Mouse (Mus musculus): Measurements from ENCODE around the gene Sfrp5.
A peak's percentile ranks its signal among the peaks of the same experiment; 100 is the strongest.

Sfrp5 gene

DNA sequence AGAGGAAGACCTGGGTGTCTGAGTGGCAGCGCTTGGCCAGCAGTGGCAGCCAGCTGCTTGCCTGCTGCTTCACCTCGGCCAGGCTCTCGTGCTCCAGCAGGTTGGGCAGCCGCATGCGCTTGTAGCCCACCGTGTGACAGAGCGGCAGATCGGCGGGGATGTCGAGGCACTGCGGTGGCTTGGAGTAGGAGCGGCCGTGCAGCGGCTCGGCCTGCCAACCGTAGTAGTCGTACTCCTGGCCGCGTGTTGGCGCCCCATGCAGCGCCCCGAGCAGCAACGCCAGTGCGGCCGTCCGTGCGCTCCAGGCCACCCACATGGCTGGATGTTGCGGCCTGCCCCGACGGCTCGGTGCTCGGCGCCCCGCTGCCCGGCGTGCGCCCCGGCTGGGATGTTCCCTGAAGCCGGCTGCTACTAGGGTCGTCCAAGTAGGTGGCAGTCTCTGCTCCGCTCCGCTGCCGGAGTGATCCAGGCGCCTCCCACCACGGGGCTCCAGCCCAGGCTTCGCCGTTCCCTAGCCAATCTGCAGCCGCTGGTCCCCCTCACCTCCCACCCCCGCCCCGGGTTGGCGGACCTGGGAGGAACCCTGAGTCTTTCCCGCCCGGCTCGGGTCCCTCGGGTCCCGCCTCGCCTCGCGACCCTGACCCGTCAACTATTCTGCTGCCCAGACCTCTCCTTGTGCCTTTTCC lies at the start of gene Sfrp5:
Gene Sfrp5, minus strand, starts transcription at position 557 of the 686 bp plus-strand sequence.
- no peak for DNase-seq (ENCODE audit: low read depth, low spot score)

DNA sequence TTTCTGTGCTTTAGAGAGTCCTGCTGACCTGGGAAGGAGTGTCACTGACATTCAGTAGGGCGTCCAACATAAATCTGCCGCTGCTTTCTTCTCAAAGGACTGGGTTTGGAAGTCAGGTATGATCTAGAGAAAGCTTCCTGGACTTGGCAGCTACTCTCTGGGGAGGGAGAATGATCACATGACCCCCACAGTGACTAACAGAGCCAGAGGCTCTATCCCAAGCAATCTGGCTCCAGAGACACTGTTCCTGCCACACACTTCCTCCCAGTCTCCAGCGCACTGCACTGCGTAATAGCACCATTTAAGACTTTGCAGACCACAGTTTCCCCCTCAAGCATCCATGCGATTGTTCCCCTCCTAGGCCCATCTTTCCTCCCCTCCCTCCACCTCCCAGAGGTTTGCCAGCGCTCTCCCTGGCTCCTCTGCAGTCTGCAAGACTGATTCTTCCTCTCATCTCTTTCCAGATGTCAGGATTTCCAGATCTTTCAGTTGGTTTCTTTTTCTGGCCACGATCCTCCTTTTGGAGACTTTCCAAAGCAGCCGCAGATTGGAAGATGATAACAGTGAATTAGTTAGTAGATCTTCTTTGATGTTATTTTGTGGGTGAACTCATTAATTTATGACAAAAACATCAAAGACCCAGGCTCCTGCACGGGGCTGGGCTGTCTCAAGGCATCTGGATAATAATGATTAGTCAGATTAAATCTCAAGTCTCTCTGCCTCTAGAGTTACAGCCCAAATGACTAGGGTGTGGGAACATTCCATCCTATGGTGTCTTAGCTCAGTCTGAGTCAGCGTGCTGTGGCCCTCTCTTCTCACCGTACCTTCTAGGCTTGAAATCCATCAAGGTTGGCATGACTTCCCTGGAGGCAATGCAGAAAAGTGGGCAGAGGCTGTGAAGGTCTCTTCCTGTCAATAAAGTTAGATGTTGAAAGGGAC lies 48.2 kb upstream of the Sfrp5 start:
- DNase-seq (ENCODE audit: low read depth, low spot score), result no peak

DNA sequence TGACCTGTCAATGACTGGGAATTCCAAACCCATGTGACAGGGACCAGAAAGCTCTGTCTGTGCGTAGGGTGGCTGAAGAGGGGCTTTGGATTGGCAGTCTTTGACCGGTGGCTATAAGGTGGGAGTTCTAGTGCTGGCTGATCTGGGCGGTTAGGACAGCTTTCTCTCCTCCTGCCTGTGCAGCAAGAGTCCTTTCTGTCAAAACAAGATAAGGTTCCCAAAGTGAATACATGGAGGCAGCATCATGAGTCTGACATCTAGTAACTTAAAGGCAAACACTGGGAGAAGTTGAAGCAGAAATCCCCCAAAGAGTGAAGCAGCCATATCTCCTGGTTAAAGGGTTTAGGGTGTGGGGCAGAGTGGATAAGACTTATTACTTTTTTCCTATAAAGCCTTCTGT lies 45.5 kb upstream of the Sfrp5 start, which contains the start of gene Golga7b:
Gene Golga7b, plus strand, starts transcription at position 56 of the 400 bp plus-strand sequence.
- DNase-seq (ENCODE audit: low read depth, low spot score), result no peak

DNA sequence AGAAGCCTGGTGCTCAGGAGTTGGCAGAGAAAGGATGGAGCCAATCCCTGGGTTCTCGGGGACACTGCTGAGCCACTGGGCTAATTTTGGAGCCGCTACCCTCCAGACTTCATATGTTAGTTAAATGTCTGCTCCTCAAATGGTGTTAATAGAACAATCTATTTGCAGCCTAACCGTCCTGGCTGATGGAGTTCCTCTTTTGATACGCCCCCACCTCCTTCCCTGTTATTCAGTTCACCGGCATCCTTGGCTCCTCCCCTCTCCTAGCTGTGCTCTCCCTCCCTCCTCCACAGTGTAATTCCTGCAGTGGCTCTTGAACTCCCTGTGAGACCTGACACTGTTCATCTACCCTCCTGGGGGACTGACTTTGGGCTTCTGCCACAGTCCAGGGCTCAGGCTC lies 44.6 kb upstream of the Sfrp5 start:
- DNase-seq (ENCODE audit: low read depth, low spot score), result no peak

DNA sequence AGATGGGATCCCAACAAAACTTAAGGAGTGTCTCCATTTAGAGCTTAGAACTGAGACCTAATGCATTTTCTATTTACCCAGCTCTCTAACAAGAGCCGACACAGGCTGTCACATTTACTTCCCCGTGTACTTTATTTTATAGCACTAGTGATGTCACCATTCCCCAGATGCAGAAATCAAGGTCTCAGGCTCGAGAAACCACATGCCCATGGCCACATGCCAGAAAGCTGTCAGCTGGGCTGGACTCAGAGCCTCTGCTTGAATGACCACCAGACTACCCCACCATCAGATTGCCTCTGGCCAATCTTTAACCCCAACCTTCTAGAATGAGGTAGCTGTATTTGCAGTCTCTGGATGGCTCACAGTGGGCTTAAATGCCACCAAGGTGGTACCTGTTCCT lies 41.3 kb upstream of the Sfrp5 start:
- no peak for DNase-seq (ENCODE audit: low read depth, low spot score)

DNA sequence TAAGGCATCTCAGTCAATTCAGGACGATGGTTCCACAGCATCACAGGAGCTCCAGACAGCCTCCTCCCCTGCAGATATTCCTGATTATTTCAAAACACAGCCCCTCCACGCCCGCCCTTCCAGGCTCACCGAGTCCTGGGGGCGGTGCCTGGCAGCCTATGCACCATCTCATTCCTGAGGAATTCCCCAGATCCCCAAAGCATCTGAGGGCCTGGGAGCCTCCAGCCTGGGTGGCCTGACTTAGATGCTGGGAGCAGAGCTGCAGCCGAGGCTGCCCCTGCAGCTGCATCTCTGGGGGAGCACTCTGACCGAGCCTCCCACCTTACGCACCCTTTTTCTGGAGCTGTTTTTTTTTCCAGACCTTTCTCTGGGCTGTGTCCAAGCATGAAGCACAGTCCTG lies 38.8 kb upstream of the Sfrp5 start:
- no peak for DNase-seq (ENCODE audit: low read depth, low spot score)

DNA sequence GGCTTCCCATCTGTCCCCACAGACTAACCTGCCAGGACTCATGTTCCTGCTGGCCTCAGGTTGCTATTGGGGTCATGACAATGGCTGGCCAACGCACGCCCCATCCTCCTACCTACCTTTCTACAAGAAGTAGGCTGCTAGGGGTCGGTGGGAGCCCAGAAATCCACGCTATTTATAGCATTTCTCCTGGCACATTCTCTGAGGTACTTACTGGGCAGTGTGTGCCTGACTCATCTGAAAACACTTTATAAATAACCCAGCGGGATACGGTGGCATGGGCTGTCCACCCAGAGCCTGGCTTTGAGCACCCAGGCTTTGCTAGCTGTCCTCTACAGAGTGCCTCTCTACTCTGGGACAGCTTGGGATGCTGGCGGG lies 36.3 kb upstream of the Sfrp5 start:
- no peak for DNase-seq (ENCODE audit: low read depth, low spot score)

DNA sequence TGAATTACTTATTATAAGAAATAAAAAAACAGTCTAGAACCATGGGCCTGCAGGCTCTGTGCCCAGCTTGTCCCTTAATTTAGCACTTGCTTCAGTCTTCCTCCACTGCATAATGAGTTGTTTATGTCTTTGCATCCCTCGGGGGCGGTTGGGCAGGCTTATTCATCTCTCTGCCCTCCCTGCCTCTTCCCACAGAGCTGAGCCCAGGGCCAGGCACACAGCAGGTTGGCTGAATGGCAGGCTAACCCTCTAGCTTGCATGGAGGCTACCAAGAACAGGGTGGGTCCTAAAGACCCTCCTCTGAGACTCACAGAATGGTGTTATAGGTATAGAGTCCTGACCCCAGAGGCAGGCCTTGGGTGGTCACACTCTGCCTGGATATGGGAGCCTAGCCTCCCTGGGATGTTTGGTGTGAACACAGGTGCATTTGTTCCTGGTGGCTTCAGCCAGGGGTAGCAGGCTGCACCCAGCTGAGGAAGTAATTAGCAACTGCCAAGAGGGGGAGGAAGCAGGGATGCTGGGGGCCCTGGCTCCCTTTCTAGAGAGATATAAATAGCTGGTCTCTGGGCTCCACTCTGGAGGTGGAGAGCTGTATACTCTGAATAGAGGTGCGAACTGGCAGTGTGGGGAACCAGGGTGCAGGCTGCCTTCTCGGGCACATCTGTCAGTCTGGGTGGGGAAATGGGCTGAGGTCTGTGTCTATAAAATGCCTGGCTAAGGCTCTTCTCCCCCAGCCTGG lies 35.7 kb upstream of the Sfrp5 start:
- DNase-seq (ENCODE audit: low read depth, low spot score), result no peak

DNA sequence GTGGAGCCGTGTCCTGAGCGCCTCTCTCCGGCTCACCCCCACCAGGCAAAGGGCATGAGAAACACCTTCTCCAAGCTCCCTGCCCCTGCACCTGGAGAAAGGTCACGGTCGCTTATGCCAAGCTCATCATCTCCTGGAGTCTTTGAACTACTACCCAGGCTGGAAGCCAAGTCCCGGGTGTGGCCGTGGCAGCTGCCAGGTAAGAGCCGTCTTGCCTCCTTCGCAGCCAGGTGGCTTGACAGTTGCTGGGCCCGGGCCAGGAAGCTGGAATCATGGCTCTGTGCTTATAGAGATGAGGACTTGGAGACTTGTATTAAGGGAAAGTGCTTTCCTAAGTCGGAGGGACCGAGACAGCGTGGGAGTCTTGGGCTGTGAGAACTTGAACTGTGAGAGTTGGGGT lies 28.9 kb upstream of the Sfrp5 start:
- DNase-seq (ENCODE audit: low read depth, low spot score), result no peak

DNA sequence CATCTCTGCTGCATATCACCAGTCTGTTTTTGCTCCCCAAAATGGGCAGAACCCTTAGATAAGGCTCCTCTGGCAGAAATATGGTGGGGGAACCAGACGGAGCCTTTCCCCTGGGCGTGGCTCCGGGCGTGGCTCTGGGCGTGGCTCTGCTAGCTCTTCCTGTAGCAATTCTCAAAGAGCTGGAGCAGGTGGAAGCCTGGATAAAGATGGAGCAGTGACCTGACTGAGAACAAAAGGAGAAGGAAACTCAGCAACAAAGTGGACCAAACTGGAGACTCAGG lies 28.2 kb upstream of the Sfrp5 start:
- no peak for DNase-seq (ENCODE audit: low read depth, low spot score)

DNA sequence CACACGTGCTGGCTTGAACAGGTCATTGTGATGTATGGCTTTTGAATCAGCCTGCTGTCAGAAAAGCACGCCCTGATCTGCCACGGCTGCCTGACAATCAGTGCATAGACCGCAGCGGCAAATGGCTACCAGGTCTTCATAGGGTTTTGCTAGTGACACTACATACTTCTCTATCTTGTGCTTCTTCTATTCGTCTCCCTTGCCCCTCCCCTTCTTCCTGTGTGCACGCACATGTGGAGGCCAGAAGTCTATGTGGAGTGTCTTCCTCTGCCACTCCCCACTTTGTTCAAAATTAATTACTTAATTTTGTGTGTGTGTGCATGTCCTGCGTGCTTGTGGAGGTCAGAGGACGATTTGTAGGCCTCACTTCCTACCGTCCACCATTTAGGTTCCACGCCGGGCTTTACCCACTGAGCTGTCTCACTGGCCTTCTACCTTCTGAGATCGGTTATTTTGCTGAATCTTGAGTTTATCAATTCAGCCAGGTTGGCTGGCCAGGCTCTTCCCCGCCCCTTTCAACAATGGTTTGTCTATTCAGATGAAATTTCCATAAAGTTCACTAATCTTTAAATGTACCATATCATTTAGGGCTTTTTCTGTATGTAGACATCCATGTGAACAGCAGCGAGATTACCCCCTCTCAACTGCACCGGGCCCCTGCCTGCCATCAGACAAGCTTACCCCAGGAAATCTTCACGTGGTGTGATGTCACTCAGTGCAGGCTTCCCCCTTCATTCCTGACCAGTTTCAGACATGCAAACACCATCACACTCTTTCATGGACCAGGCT lies 27.6 kb upstream of the Sfrp5 start:
- DNase-seq (ENCODE audit: low read depth, low spot score), result no peak

DNA sequence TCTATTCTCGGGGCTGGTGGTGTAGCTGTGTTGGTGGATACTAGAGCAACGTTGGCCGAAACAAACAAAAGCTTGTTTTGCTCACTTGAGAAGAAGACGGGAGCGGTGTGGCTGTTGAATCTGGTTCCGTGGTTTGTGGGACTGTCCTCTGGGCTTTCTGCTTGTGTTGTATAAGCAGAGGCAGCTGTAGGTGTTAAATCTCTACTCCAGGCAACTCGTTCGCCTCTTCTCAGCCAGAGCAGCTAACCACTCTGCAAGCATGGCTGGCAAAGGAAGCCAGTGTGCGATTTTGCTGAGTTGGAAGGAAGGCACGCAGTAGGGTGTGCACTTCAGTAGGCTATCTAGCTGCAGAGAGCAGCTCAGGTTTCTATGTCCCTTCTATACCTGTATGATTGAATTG lies 24.4 kb upstream of the Sfrp5 start:
- no peak for DNase-seq (ENCODE audit: low read depth, low spot score)

DNA sequence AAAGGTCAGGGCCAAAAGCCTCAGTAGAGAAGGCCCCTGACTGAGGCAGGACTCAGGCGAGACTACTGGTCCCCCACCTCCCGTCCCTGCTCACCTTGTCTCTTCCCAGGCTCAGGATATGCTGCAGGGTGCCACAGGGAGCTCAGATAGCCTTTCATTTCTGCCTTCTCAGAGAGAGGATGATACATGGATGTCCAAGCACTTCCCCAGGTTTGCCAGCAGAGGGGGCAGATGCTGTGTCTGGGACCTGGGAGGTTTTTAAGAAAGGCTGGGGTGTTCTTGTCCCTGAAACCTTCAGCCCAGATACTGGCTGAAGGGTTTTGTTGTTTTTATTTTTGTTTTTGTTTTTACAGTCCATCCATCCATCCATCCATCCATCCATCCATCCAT lies 15.3 kb upstream of the Sfrp5 start:
- DNase-seq (ENCODE audit: low read depth, low spot score), result no peak

DNA sequence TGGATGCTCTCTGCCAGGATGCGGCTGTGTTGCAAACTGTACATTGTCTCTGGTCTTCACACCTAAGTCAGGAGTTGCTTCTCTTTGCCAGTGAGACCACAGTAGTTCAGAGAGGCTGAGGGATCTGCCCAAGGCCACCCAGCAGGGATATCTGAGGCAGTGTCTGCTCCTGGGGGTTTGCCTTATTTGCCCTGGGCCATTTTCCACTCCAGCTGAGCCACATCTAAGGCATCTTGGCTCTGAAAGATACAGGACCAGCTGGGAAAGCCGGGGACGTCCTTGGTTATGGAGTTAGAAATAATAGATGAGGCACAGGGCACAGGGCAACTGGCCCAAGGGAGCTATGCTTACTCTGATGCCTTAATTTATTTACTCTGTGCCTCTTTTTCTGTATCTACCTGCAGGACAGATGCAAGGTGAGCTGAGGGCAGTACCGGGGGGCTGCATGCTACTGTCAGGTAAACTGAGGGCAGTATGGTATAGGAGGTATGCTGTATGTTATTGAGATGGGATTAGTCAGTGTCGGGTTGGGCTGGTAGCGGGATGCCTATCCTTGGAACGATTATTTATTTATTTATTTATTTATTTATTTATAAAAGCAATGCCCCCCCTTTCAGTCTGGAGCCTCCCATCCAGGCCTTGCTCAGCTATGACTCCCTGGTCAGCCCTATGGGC lies 14.8 kb upstream of the Sfrp5 start:
- no peak for DNase-seq (ENCODE audit: low read depth, low spot score)

DNA sequence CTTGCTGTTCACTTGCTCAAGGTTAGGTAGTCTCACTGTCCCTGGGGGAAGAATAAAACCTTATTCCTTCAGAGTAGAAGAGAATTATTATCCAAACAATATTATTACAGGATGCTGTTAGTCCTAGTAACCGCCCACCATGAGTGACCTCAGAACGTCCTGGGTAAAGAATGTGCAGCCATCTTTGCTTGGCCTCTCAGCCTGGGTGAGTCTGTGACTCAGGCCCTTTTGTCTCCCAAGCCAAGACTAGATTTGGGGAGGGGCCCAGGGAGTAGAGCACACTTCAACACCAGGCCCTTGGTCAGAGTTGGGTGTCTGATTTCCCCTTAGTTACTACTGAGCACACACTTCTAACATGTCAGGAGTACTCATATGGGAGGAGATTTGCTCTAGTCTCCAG lies 12.5 kb upstream of the Sfrp5 start:
- DNase-seq (ENCODE audit: low read depth, low spot score), result no peak

DNA sequence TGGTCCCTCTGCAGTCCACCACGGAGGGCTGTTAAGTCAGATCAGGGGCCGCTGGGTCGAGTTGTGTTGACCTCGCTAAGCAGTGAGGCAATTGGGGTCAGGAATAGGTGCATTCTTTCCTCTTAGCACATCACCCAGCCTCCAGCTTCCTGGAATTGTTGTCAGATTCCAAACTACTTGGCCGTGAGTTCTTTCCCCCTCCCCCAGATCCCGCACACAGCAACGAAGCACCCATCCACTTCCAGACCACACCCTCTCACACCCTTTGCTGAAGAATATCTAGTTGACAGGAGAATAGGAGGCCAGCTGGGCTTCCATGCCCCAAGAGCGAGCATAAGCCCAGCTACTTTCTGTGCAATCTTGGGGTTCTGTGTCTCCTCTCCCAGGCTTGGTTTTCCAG lies 9.9 kb upstream of the Sfrp5 start:
- no peak for DNase-seq (ENCODE audit: low read depth, low spot score)

DNA sequence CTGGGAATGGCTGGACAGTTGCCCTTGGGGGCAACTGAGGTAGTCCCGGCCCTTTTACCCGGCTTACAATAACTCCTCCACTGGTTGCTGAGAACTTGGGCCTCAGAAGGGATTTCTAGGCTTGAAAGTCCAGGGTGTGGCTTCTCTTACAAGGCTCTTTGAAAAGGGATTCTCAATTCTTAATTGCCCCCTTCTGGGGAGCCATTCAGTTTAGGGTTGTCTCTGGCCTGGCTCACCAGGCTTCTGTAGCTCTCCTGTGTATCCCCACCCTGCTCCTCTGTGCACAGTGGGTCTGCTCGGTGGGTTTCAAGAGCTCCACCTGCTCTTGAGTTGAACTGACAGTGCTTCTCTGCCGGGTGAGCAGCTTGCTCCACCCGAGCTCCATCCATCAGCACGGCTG lies 7.9 kb upstream of the Sfrp5 start:
- no peak for DNase-seq (ENCODE audit: low read depth, low spot score)

DNA sequence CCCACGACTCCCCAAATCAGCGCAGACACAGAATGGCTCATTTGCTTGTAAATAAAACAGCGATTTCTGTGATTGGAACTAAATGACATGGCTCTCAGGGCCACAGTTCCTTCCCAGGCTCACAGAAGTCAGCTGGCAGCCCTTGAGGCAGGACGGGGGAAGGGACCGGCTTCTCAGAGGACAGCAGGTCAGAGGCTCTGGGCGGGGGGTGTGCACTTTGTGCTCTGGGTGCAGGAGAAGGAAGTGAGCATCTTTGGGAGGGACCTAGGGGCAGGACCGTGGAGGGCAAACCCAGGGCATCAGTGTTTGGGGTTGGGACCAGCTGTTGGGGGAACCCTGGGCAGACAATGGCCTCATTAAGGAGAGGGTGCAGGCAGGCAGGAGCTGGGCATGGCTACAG lies 7.4 kb upstream of the Sfrp5 start:
- no peak for DNase-seq (ENCODE audit: low read depth, low spot score)

DNA sequence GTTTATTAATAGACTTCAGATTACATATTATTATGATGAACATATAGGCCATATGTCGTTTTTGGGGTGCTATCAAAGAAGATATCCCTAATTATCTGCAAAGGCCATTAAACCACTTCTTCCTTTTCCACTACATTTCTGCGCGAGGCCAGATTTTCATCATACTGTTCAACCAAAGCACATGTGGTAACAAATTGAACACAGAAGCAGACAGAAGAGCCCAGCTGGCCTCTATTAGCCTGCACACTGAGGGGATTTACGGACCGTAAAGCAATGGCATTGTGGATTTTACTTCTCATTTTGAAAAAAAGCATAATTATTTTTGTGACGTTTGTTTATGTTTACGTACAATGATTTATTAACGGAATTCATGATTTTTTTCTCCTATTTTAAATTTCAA lies 3.1 kb upstream of the Sfrp5 start:
- DNase-seq (ENCODE audit: low read depth, low spot score), result peak; percentile 50

DNA sequence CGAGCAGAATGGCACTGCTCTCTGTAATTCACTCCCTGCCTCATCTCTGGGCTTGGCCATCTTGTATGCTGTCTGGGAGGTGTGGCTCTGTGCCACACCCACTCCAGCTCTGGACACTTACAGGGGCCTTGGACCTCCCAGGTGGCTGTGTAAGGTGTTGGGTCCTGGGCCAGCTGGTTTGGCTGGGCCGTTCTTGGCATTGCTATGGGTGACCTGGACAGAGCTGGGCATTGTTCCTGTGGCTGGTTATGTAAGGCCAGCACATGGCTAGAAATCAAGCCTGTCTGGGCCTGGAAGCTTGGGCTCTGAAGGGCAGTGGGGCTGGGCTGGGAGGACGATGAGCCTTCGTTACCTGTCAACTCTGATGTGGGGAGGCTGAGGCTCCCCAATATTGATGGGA lies 2.3 kb upstream of the Sfrp5 start:
- DNase-seq (ENCODE audit: low read depth, low spot score), result no peak

DNA sequence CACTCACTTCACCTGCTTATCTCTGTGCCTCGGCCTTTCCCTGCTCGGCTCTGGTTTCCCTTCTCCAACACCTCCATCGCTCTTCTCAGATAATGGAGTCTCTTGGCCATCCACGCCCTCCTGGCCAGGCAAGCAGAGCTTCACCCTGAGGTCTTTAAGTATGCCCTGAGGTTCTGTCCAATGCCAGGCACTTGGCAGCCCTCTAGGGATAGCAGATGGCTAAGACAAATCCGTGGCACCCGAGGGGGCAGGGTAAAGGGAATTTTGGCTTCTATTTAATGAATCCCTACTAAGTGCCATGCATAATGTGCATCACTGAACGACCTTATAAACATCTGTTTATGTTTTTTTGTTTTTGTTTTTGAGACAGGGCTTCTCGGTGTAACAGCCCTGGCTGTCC lies 415 bp upstream of the Sfrp5 start:
- no peak for DNase-seq (ENCODE audit: low read depth, low spot score)

Measured in forelimb bud, embryonic 11.5 days (tissue).